Mouse (Mus musculus) CH12F3 (cell line): Measurements from ENCODE around the gene Traf3ip2.

Experiments
- in situ Hi-C: fragments of 300-500 bp; cut with MboI; formaldehyde crosslinking; loops from 2 replicates; pipeline ENCODE4 v1.14.3; 2020; ENCODE audit warnings: low sequenced_read_pairs

Traf3ip2 gene

GRCm38 (mm10) chr10:39631627-39632026, 18.9 kb downstream of the Traf3ip2 start:
- in situ Hi-C loops, result no loop called here

DNA sequence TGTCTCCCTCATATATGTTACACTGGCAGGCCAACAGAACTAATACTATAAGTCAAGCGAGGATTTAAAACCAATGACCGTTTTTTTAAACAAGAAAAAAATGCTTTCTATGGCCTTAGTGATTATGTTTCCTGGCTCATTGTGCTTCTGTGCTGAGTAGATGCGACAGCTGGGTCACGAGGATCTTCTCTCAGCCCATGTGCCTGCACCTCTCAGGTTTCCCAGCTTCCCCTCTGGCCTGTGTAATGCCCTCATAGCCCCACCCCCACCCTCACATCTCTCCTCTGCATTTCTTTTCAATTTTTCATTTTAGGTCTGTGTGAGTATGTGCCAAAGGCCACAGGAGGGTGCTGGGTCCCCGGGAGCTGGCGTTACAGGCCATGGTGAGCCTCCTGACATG, 20.6 kb downstream of the Traf3ip2 start:
- in situ Hi-C loops, result no loop called here

DNA sequence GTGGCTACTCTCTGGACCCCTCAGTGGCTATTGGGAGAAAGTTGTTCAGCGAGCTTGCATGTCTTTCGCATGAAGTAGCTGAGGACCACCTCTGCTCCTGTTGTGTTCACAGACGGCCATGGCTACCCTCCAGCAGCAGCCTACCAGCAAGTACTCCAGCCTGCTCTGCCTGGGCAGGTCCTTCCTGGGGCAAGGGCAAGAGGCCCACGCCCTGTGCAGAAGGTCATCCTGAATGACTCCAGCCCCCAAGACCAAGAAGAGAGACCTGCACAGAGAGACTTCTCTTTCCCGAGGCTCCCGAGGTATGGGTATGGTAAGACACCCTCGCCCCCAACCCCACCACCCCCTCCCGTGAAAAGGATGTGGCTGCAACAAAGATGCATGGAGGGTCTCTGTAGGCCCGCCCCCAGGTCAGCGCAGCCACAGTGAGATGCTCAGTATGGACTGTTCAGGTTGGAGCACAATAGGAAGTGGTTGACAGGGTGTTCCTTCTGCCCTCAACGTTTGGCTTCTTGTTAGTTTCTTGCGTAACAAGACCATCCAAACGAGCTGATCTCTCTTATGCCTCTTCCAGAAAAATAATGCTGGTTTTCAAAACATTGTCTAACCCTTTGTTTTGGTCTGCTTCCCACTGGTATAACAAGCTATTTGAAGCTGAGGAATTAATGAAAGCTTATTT, 21.8 kb downstream of the Traf3ip2 start:
- in situ Hi-C loops, result no loop called here

DNA sequence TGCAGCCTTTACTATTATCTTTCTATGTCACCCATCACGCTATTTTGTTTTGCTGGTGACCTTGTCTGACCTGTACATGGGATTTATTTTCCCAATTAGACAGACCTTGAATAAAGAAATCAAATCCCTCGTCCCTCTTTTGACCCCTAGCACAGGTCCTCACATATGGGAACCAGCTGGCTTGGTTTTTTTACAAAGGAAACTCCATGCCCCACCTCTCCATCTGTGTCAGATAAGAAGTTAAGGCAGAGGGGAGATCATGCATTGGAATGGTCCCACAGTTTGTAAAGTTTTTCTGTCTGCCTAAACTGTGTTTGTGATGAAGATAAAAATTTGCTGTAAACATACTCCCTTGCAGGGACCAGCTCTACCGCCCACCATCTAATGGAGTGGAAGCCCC, 26.1 kb downstream of the Traf3ip2 start:
- in situ Hi-C loops, result no loop called here

DNA sequence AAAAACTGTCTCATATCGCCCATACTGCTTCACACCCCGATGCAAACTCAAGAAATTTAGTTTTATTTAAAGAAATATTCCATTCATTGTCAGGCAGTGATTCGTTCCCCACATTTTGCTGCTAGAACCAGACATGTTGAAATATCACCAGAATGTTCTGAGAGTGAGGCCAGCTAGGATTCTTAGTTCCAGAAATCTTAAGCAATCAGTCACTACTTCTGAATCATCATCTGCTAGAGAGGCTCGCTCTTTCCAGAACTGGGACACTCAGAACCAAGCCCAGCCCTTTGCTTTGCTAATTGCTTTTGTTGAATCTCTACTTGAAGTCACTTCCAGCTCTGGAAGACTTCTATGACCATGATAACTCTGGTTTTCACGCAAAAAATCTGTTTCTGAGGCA, 27.0 kb downstream of the Traf3ip2 start:
- in situ Hi-C loops, result no loop called here

GRCm38 (mm10) chr10:39640817-39641226, 28.1 kb downstream of the Traf3ip2 start:
- in situ Hi-C loops, result no loop called here

- in situ Hi-C loops, result no loop called here
These were observed 33.3 kb downstream of the Traf3ip2 start for GRCm38 (mm10) chr10:39645789-39646628.

GRCm38 (mm10) chr10:39646629-39647019, 33.9 kb downstream of the Traf3ip2 start:
- in situ Hi-C loops, result no loop called here

GRCm38 (mm10) chr10:39647118-39647517, 34.4 kb downstream of the Traf3ip2 start:
- in situ Hi-C loops, result no loop called here

GRCm38 (mm10) chr10:39648278-39648677, 35.5 kb downstream of the Traf3ip2 start:
- in situ Hi-C loops, result no loop called here

- in situ Hi-C loops, result no loop called here
These were observed 36.8 kb downstream of the Traf3ip2 start for GRCm38 (mm10) chr10:39649550-39649949.

DNA sequence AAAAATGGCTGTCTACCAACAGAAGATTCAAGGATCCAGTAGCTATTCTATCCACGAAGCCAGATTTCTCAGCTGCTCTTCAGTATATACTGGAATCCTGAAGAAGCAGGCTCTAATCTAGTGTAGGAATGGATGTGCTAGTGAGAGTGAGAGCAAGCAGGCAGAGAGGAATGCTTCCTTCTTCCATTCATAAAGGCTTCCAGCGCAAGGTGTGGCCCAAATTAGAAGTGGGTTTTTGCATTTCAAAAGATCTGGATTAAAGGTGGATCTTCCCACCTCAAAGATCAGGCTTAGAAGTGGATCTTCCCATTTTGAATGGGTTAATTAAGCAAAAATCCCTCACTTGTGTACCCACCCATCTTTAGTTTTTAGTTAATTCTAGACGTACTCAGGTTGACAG, 37.6 kb downstream of the Traf3ip2 start:
- in situ Hi-C loops, result no loop called here

DNA sequence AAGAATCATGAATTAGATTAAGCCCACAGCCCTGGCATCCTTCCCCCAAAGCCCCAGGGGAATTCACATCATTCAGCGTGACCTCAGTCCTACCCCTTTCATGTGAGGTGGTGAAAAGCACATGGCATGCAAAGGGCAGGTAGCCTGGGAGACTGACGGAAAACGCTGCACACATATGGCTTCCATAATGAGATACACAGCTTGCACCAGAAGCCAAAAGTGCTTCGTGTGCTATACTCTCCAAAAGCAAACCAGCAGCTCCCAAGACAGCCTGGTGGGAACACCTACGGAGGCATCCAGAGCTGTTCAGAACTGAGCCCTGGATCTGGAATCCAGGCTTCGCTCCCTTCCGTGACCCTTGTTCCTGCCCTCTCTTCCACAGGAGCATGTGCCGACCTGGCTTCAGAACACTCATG, 41.3 kb downstream of the Traf3ip2 start:
- in situ Hi-C loops, result no loop called here

- in situ Hi-C loops, result no loop called here
These were observed 46.2 kb downstream of the Traf3ip2 start for GRCm38 (mm10) chr10:39658901-39659410.

DNA sequence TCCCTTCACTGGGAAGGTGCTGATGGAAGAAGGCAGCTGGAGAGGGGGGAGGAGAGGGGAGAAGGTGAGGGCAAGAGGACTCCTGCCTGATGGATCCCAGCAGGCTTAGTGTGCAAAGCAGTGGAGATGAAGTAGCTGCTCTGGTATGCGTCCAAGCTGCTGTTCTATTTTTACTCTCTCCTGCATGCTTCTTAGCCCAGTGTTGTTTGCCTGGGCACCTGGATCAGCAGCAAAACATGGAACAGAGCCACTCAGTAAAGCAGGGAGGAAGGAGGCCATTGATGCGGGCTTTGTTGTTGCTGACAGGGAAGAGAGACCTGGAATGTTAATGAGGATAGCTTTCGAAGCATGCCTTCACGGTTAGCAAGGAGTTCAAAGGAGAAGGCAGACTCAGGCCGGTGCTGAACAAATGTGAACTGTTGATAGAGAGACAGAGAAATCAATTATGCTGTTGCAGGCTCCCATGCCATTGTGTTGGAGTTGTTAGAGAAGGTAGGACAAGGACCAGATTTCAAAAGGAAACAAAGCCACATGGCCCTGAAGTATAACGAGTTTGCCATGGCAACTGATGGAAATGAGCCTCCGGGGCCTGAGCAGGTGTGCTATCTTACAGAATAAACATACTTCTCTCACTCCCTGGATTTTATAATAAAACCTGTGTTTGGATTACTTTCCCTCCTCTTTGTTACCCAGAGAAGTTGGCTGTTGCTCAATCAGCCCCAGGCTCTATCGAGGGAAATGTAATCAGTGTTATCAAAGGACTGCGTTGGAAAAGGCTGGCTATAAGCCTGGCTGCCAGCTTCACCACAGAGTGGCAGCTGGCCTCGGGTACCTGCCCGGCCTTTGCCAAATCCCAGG, 46.9 kb downstream of the Traf3ip2 start:
- in situ Hi-C loops, result no loop called here

- in situ Hi-C loops, result no loop called here
These were observed 47.5 kb downstream of the Traf3ip2 start for GRCm38 (mm10) chr10:39660269-39660655.

GRCm38 (mm10) chr10:39660698-39661097, 48.0 kb downstream of the Traf3ip2 start:
- in situ Hi-C loops, result no loop called here

DNA sequence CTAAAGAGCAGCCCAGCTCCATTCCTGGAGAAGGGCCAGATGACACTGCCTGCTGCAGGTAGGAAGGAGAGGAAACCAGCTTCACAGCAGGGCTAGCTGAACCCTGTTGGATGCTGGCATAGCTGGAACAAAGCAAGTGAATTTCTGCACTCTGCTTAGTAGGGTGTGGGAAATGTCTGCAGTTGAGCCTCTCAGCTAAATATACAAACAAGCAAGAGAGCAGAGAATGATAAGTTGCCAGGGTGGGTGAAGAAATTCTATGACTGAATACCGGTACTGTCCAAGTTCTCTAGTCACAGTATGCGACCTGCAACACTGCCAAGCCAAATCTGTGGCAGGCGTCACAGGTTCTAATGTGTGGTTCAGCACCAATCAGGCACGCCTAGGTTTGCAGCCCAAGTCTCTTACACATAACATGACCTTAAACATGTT, 52.4 kb downstream of the Traf3ip2 start:
- in situ Hi-C loops, result no loop called here

- in situ Hi-C loops, result no loop called here
These were observed 53.3 kb downstream of the Traf3ip2 start for GRCm38 (mm10) chr10:39666027-39666426.

DNA sequence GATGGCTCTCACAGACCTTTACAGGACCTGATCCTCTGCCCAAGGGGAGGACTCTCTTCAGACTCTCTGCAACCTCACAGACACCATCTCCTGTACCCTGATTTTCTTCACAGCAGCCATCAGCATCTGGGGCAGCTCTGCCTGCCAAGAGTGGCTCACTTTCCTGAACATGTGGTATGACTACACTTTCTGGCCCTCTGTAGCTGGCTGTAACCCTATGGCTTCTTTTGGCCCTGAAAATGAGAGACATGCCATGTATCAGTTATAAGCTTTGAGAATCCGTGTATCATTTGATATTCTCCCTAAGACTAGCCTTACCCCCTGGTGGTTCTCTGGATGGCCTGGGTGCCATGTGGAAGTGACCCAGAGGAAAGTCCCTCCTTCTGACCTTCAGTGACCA, 58.7 kb downstream of the Traf3ip2 start:
- in situ Hi-C loops, result no loop called here

- in situ Hi-C loops, result no loop called here
These were observed 59.9 kb downstream of the Traf3ip2 start for GRCm38 (mm10) chr10:39672547-39673051.
